Mouse (Mus musculus): ENCODE results near the gene Treml1. TPM values are rescaled to one million over a fixed set of nuclear protein-coding genes. Genes with fewer than 3 reads are reported as not detected.

Treml1 gene
- polyA plus RNA-seq, 1 experiment from 2014 or later: 0.49 TPM

- H3K27ac ChIP-seq: no peak overlapping the region
- no peak overlapping the region for H3K4me2 ChIP-seq
- H3K9me3 ChIP-seq (replicated peaks): no peaks in the 10 kb centered on the region
- peaks cover 7% of the 10 kb centered on the region; the same call in 1 of the 2 replicates for H3K4me1 ChIP-seq
- no peak overlapping the region for H3K9ac ChIP-seq
- ATAC-seq: no peak
- 85% methylated on average over 4 of the region's 4 CpGs for WGBS
- no peak overlapping the region for H3K4me3 ChIP-seq
- peaks cover 36% of the 10 kb centered on the region for H3K36me3 ChIP-seq (ENCODE audit: poor library complexity, severe bottlenecking)
- no peaks in the 10 kb centered on the region for H3K27me3 ChIP-seq
These were observed 42.0 kb downstream of the Treml1 start for GRCm38 (mm10) chr17:48401710-48402109.

DNA sequence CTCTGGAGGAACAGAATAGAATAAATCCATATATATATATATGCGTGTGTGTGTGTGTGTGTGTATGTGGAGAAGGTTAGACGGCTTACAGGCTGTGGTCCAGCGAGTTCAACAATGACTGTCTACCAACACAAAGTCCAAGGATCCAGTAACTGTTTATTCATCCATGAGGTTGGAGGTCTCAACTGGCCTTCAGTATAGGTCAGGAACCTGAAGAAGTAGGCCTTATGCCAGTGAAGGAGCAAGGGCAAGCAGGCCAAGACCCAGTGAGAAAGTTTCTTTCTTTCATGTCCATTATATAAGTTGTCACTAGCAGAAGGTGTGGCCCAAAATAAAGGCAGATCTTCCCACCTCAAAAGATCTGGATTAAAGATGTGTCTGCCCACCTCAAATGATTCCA, 43.0 kb downstream of the Treml1 start:
- Histone ChIP-seq H3K27me3 (no peaks in the 10 kb centered on the region), H3K9ac (no peak overlapping the region), H3K9me3 (replicated peaks) (no peaks in the 10 kb centered on the region), H3K4me3 (no peak overlapping the region), H3K4me1 (peaks cover 18% of the 10 kb centered on the region), H3K27ac (no peak overlapping the region), H3K36me3 (ENCODE audit: poor library complexity, severe bottlenecking) (peaks cover 26% of the 10 kb centered on the region), H3K4me2 (no peak overlapping the region)
- WGBS: 91% methylated on average over 3 of the region's 3 CpGs
- no peak for ATAC-seq

GRCm38 (mm10) chr17:48403848-48404247, 44.1 kb downstream of the Treml1 start:
- no peak for ATAC-seq
- H3K9me3 ChIP-seq (replicated peaks): no peaks in the 10 kb centered on the region
- no peak overlapping the region for H3K9ac ChIP-seq
- H3K27ac ChIP-seq: no peak overlapping the region
- no peak overlapping the region for H3K4me2 ChIP-seq
- H3K4me3 ChIP-seq: no peak overlapping the region
- H3K4me1 ChIP-seq: peaks cover 23% of the 10 kb centered on the region
- peaks cover 15% of the 10 kb centered on the region for H3K36me3 ChIP-seq (ENCODE audit: poor library complexity, severe bottlenecking)
- WGBS: 90% methylated on average over 2 of the region's 2 CpGs
- H3K27me3 ChIP-seq: no peaks in the 10 kb centered on the region

DNA sequence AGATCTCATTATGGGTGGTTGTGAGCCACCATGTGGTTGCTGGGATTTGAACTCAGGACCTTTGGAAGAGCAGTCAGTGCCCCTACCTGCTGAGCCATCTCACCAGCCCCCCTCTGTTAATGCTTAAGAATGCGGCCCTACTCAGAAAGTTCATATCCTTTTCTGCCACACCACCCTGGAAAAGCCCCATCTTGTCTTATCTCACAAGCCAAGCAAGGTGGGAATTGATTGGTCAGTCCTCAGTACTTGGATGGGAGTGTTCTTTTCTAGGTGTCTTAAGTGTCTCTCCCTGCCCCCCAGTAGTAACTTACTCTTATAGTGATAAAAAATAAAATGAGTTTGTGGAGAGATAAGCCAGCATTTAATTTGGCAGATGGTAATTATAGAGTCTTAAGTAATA, 45.0 kb downstream of the Treml1 start:
- 79% methylated on average over 1 of the region's 1 CpGs for WGBS
- peaks cover 7% of the 10 kb centered on the region for H3K36me3 ChIP-seq (ENCODE audit: poor library complexity, severe bottlenecking)
- no peak overlapping the region for H3K9ac ChIP-seq
- ATAC-seq: no peak
- no peak overlapping the region for H3K4me3 ChIP-seq
- no peaks in the 10 kb centered on the region for H3K9me3 ChIP-seq (replicated peaks)
- H3K27me3 ChIP-seq: no peaks in the 10 kb centered on the region
- peaks cover 23% of the 10 kb centered on the region for H3K4me1 ChIP-seq
- H3K4me2 ChIP-seq: no peak overlapping the region
- no peak overlapping the region for H3K27ac ChIP-seq

- H3K4me2 ChIP-seq: peak overlapping the region; percentile 72
- H3K27me3 ChIP-seq: no peaks in the 10 kb centered on the region
- no peak overlapping the region for H3K4me3 ChIP-seq
- peak overlapping the region; percentile 99; the same call in 1 of the 2 replicates for H3K9ac ChIP-seq
- no peaks in the 10 kb centered on the region for H3K36me3 ChIP-seq (ENCODE audit: poor library complexity, severe bottlenecking)
- H3K4me1 ChIP-seq: peaks cover 37% of the 10 kb centered on the region
- WGBS: 85% methylated on average over 4 of the region's 4 CpGs
- ATAC-seq: no peak
- 0 out of 2 replicates have a peak overlapping the region, but pooled peaks have one; percentile 100 for H3K27ac ChIP-seq
- no peaks in the 10 kb centered on the region for H3K9me3 ChIP-seq (replicated peaks)
These were observed 47.4 kb downstream of the Treml1 start for GRCm38 (mm10) chr17:48407154-48407553.

DNA sequence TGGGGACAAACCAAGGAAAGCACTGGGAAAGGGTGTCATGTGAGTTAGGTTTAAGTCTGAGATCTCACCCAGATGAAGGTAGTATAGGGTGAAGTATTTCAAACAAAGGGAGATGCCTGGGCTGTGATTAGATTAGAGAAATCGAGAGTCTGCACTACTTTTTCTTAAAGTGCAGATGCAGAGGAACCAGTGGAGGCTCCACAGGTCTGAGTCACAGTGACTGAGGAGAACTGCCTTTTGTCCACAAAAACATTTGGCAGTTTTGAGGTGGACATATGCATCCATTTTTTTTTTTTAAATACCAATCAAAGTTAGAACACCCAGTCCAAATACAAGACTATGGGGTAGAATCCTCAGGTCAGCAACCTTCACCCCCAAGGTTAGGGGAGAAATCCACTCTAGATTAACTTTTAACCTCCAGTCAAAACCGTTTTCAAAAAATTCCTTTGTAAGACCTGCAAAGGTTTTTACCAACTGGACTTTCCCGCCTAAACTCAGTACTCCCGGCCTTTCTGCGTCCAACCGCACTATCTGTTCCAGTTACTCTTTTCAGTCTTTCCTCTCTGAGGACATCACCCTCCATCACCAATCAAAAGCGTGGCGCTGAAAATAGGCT, 48.3 kb downstream of the Treml1 start:
- H3K9me3 ChIP-seq (replicated peaks): no peaks in the 10 kb centered on the region
- H3K4me2 ChIP-seq: peak overlapping the region; percentile 72
- peak overlapping the region; percentile 100 for H3K27ac ChIP-seq
- WGBS: 10% methylated on average over 8 of the region's 8 CpGs
- H3K9ac ChIP-seq: peak overlapping the region; percentile 99
- no peak for ATAC-seq
- H3K4me3 ChIP-seq: peak overlapping the region; percentile 83
- H3K4me1 ChIP-seq: peaks cover 38% of the 10 kb centered on the region
- no peaks in the 10 kb centered on the region for H3K27me3 ChIP-seq
- peaks cover 8% of the 10 kb centered on the region; the same call in 1 of the 2 replicates for H3K36me3 ChIP-seq (ENCODE audit: poor library complexity, severe bottlenecking)

DNA sequence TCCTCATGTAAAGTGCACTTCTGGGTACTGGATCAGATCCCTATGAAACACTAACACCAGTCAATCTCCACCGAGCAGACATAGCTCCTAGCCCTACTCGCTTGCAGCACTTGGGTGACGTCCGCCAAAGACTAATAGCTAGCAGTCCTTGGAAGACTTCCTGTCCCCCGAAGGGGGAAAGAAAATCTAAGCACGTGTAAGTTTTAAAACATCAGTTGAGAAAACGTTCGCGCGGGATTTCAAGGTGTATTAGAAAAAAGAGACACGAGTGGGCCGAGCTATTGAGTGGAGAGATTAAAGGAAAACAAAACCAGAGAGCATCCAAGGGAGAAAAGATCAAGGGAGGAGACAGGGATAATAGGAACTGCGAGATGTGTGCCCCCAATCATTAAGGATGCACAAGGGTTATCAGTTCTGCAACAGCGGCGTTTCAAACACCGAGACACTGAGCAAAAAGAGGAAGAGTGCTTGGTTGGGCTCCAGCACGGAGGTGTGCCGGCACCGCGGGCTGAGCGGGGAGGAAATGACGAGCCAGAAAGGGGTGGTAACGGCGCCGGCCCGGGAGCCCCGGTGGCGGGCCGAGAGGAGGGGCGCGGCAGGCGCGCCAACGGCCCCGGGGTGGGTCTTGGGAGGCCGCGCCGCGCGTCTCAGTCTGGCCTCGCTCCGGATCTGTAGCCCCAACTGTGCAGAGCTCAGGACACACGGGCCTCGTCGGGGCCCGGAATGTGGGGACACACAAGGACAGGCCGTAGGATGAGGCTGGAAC, 49.0 kb downstream of the Treml1 start:
- Histone ChIP-seq H3K9ac (peak overlapping the region; percentile 99), H3K9me3 (replicated peaks) (no peaks in the 10 kb centered on the region), H3K4me3 (peak overlapping the region; percentile 83), H3K4me1 (peaks cover 38% of the 10 kb centered on the region), H3K27ac (peak overlapping the region; percentile 100), H3K27me3 (no peaks in the 10 kb centered on the region), H3K4me2 (peak overlapping the region; percentile 72), H3K36me3 (ENCODE audit: poor library complexity, severe bottlenecking) (peaks cover 11% of the 10 kb centered on the region; the same call in 1 of the 2 replicates)
- ATAC-seq: peak; percentile 37
- under 1% methylated on average over 45 of the region's 47 CpGs for WGBS

- ATAC-seq: peak; percentile 97
- Histone ChIP-seq H3K9me3 (replicated peaks) (no peaks in the 10 kb centered on the region), H3K27me3 (no peaks in the 10 kb centered on the region), H3K9ac (peak within 1 kb of the TSS; percentile 99), H3K4me2 (peak within 1 kb of the TSS; percentile 72), H3K36me3 (ENCODE audit: poor library complexity, severe bottlenecking) (peaks cover 20% of the 10 kb centered on the region), H3K27ac (peak within 1 kb of the TSS; percentile 100), H3K4me3 (peak within 1 kb of the TSS; percentile 83), H3K4me1 (peaks cover 38% of the 10 kb centered on the region)
- WGBS: under 1% methylated on average over 84 of the region's 84 CpGs
These were observed 49.9 kb downstream of the Treml1 start, which contains the start of the genes Nfya and Oard1 for GRCm38 (mm10) chr17:48409380-48410298. Gene Nfya, minus strand, starts transcription at chr17:48409906. Gene Oard1, plus strand, starts transcription at chr17:48410014.

- H3K9ac ChIP-seq: peak overlapping the region; percentile 80
- H3K27ac ChIP-seq: peak overlapping the region; percentile 98
- WGBS: under 1% methylated on average over 13 of the region's 13 CpGs
- peak overlapping the region; percentile 83 for H3K4me3 ChIP-seq
- H3K9me3 ChIP-seq (replicated peaks): no peaks in the 10 kb centered on the region
- H3K4me1 ChIP-seq: peaks cover 38% of the 10 kb centered on the region
- H3K4me2 ChIP-seq: peak overlapping the region; percentile 68
- no peaks in the 10 kb centered on the region for H3K27me3 ChIP-seq
- H3K36me3 ChIP-seq (ENCODE audit: poor library complexity, severe bottlenecking): peaks cover 27% of the 10 kb centered on the region
- peak; percentile 16; the same call in 1 of the 2 replicates for ATAC-seq
These were observed 50.6 kb downstream of the Treml1 start for GRCm38 (mm10) chr17:48410299-48410785.

DNA sequence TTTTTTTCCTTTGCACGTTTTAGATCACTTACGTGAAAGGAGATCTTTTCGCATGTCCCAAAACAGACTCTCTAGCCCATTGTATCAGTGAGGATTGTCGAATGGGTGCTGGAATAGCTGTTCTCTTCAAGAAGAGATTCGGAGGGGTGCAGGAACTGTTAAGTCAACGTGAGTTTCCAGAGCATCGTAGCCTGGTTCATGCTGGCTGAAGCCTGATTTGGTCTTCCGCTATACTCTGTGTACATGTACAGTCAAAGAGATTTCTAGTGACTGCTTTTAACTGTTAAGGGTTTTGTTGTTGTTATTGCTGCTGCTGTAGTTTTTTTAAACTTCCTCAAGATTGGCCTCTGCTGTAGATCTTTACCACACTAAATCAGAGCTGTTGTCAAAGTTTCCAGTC, 51.5 kb downstream of the Treml1 start:
- Histone ChIP-seq H3K4me2 (peak overlapping the region; percentile 68), H3K27me3 (no peaks in the 10 kb centered on the region), H3K27ac (peak overlapping the region; percentile 98), H3K36me3 (ENCODE audit: poor library complexity, severe bottlenecking) (peaks cover 35% of the 10 kb centered on the region), H3K9me3 (replicated peaks) (no peaks in the 10 kb centered on the region), H3K4me1 (peaks cover 35% of the 10 kb centered on the region), H3K4me3 (peak overlapping the region; percentile 83), H3K9ac (peak overlapping the region; percentile 80)
- WGBS: 51% methylated on average over 8 of the region's 8 CpGs
- ATAC-seq: no peak

- no peak for ATAC-seq
- peaks cover 53% of the 10 kb centered on the region for H3K36me3 ChIP-seq (ENCODE audit: poor library complexity, severe bottlenecking)
- no peak overlapping the region for H3K4me2 ChIP-seq
- H3K4me1 ChIP-seq: peaks cover 14% of the 10 kb centered on the region
- H3K4me3 ChIP-seq: no peak overlapping the region
- H3K27me3 ChIP-seq: no peaks in the 10 kb centered on the region
- H3K9me3 ChIP-seq (replicated peaks): no peaks in the 10 kb centered on the region
- no peak overlapping the region for H3K9ac ChIP-seq
- WGBS: 89% methylated on average over 7 of the region's 7 CpGs
- H3K27ac ChIP-seq: no peak overlapping the region
These were observed 56.3 kb downstream of the Treml1 start for GRCm38 (mm10) chr17:48416011-48416410.
